Mouse (Mus musculus) erythroid progenitor cell, adult 5-6 weeks (primary cell): ENCODE measurements around the gene Zmynd11. TPM values are rescaled to one million over a fixed set of nuclear protein-coding genes. Genes with fewer than 3 reads are reported as not detected.

Source experiments
- ATAC-seq: replicated peaks from 2 replicates; pipeline ENCODE4 v1.8.0; 2016; ENCODE audit warnings: moderate number of reproducible peaks, mild to moderate bottlenecking, moderate TSS enrichment, inconsistent platforms; ENCODE audit not compliant: poor library complexity, low FRiP score, severe bottlenecking
- total RNA-seq, 2 experiments: library from RNA; stranded (forward) in 1 of 2; stranded (reverse) in 1 of 2; fragments of 150-400 nt in 1 of 2; fragments of 186-747, 209-891 nt in 1 of 2; gene quantifications; 2 replicates each; pipeline versions ENCODE4 v1.2.3 to v1.2.4; 2015 to 2017; ENCODE audit warnings: low replicate concordance in 2 of 2

Zmynd11 gene
- total RNA-seq, 2 experiments from 2014 or later: 6.3 to 24.7 TPM

DNA sequence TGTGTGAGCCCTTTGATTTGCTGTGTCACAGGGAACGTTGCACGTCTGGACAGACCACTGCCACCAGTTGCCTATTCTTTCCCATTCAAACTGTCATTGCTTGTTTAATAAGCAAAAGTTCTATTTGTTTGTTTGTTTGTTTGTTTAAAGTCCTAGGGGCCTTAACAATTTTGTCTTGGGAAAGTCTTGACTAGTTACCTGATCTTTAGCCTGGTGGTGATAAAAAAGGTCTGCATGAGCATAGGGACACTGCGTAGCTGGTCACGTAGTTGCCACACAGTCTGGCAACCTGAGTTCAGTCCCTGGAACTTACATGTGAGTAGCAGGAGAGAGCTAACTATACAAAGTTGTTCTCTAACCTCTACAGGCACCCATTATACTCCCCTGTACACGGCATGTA lies 95.9 kb downstream of the Zmynd11 start:
- ATAC-seq: no peak

DNA sequence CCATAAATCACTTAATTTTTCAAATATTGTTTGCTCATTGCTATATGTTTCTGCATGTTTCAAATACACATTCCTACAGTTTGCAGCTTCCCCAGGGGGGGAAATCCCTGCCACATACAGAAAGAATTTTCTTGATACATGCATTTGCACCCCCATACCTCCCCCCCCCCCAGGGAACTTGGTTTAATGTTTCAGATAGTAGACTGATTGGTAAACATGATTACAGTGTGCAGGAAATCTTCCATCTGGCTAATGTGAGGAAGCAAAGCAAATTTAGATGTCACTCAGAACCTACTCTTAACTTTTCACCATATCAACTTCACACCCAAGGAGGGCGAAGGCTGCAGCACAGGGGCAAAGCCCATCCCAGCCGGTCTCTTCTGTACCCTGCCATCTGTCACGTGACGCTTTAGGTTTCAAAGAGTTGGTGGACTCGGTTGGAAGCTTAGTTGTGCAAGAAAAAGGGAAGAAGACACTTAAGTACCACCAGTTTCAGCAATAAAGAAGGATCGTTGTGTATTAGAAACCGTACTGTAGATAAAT lies 97.1 kb downstream of the Zmynd11 start:
- ATAC-seq: no peak

DNA sequence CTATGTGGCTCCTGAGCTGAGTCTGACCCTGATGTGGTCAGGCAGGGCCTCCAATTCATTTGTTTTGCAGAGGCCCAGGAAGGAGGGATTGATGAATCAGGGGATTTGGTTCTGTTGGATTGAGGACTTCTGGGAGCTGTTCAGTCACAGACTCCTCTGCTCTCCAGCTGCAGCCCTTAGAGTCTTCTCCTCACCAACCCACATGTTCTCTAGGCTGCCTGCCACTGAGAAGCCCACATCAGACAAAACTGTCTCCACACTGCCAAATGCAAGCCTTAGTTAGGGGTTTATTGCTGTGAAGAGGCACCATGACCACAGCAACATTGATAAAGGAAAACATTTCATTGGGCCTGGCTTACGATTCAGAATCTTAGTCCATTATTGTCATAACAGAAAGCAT lies 101.5 kb downstream of the Zmynd11 start:
- no peak for ATAC-seq

DNA sequence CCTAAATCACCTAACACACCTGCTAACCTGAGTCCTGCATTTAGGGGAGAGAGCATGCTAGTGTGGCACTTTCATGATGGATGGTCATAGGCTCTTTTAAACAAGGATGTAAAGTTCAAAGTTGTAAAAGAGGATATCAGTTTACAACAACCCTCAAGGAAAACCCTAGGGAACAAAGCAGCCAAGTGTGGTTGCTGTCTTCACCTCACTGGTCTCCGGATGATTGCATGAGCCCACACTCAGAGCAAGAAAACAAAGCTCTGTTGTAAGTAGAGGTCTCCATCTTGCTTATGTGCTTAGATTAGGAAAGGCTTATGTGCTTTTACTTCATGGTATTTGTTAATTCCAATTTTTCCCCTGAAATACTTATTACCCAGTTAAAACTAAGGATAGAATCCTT lies 104.4 kb downstream of the Zmynd11 start:
- ATAC-seq: no peak

DNA sequence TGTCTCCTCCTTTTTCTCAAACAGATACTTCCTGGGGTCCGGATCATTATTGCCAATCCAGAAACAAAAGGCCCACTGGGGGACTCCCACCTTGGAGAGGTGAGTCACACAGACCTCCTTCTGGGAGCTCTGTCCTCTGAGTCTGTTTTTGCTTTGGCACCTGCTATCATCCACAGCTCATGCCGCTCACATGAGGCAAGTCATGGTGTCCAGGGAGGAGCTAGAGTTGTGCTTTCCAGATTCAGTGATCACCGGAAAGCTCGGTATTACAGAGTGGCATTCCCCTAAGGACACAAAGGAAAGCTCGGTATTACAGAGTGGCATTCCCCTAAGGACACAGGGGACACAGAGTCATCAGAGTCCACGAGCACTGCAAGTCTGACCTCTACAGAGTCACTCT lies 108.5 kb downstream of the Zmynd11 start:
- no peak for ATAC-seq

DNA sequence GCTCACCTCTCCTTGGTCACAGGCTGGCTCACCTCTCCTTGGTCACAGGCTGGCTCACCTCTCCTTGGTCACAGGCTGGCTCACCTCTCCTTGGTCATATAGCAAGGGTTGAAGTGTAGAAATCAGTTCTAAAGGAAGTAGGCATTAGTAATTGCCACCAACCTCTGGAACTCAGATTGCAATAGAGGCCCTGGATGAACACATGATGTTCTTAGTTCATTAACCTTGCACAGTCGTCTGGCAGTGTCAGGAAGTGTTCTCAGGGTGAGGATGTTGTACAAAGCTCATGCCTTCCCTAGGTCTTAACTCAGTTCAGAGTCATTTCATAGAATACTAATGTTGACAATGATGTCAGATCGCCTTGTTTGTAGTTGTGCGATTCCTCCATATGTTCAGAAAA lies 112.1 kb downstream of the Zmynd11 start:
- no peak for ATAC-seq

DNA sequence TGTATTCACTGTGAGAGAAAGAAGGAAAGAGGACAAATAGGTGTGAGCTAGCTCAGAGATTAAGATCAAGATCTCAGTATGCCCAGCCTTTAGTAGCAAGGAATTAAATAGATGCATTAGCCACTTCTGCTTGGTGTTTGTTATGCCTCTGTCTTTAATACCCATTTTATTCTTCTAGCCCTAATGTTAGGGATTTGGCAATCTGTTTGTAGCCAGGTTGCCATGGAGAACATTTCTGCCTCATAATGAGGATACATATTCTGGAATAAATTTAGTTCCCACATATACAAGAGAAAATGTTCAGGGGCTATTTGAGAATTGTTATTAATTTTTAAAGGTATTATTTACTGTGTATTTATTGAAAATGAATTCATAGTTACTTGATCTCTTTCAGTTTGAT lies 114.5 kb downstream of the Zmynd11 start:
- ATAC-seq: no peak

DNA sequence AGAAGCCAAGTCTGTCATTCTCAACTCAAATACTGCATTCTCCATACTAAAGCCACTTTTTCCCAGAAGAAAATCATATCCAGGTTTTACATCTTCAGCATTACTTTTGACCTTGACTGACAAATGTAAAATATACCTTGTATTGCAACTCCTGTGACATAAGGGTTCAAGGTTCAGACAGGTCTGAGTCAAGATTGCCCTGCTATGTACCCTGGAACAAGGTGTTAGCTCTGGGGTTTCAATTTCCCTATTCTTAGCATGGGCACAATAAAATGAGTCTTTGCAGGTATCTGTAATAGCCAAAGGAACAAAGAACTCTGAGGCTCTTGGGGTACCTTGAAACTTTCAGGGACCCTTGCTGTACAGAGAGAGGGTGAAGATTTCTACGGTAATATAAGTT lies 115.2 kb downstream of the Zmynd11 start:
- no peak for ATAC-seq

DNA sequence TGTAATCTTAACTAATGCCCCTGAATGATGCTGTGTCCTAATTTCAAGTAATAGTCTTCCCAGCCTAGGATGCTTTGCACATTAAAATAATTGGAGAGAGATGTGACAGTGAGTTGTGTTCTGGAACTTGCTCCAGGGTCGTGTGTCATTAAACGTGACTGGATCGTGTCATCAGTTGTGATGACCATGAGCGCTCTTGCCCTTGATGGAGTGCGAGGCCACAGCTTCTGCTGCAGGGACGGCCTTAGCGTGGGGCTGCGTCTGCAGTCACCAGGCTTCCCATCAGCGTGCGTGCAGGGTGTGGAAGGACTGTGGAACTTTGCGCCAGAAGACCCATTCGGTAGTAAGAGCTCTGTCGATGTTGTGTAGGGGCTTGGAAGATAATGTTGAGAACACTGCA lies 116.4 kb downstream of the Zmynd11 start:
- no peak for ATAC-seq

DNA sequence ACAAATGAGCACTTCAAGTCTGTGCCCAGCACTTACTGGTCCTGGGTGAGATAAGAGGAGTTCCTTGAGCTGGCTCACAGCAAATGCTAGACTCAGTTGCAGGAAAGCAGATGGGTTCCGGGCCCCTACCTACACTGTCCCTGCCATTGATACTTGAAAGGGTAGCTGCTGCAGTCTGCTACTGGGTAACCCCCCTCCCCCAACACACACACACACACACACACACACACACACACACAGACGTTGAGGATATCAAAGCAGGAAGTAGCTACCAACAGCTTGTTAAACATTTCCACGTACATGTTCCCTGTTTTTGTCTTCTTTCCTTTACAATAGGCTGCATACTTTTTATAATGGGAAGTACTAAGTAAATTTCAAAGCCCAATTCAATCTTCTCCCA lies 127.2 kb downstream of the Zmynd11 start:
- no peak for ATAC-seq

DNA sequence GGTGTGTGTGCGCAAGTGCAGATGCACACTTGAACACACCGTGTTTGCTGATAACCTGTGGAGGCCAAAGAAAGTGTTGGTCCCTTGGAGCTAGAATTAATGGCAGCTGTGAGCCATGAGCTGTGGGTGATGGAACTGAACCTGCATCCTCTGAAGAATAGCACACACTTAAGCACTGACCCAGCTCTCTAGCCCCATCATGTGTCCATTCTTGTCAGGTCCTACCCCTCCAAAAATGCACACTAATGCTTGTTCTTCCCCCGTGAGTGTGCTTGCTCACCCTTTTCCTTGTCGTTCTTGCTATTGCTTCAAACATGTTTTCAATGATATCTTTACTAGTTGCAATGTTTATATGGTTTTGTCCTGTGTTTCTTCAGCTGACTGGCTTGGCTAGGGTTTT lies 128.6 kb downstream of the Zmynd11 start:
- no peak for ATAC-seq

DNA sequence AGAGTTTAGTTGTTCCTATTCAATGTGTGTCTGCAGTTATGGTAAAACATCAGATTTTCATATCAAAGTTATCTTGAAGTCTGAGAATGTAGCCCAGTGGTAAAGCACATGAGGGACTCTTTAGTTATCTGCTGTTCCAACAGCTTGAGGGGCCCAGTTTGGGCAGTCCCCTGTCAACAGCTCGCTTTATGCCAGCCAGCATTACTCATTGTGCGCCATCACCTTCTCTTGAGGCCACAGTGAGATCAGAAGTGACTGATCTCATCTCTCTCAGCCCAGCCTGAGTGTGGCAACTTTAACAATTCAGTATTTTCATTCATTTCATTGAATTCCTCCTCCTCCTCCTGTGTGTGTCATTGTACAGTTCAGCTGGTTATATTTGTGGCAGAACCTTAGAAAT lies 129.2 kb downstream of the Zmynd11 start:
- ATAC-seq: no peak
